In genomic region chr11:50176351-50176750, GRCm38 (mm10) we compare ENCODE assay signal across 21 mouse cellular contexts. TPM values are rescaled to one million over a fixed set of nuclear protein-coding genes. Genes with fewer than 3 reads are reported as not detected.
A peak's percentile ranks its signal among the peaks of the same experiment; 100 is the strongest.
DNase-seq lines count a peak whose midpoint lies in the region; ATAC-seq and TF ChIP-seq lines count a peak whose summit lies in the region.
"Had no signal": no experiment of that assay in that cellular context is flagged by ENCODE, and none has a peak within 500 bp of the region (broad histone marks: within the 10 kb centered on the region; RNA-seq: fewer than 3 reads in every experiment).

No protein-coding gene starts in this region.

- DNase-seq in cerebellum, adult 9-10 months, result peak; percentile 32
- DNase-seq in cerebellum, postnatal 36 days, result no peak
- DNase-seq in liver, result no peak
- DNase-seq in kidney, postnatal 10 days, result peak; percentile 59
- DNase-seq in liver, postnatal 0 days, result peak; percentile 52
- no peak for DNase-seq in right cerebral cortex, adult 18-20 months
- no peak for DNase-seq in heart, postnatal 14 days
- DNase-seq: adrenal gland, adult 8-10 months; cerebellum, adult 8-10 months; heart, postnatal 10 days; lung, embryonic 14.5 days; lung, postnatal 4 days; thymus, postnatal 25 days had no signal

- no peaks in the 10 kb centered on the region for H3K27me3 ChIP-seq in liver, embryonic 12.5 days (replicated peaks)
- H3K27me3 ChIP-seq in liver, postnatal 0 days (ENCODE audit: insufficient read depth, low read length), result no peaks in the 10 kb centered on the region
- H3K27me3 ChIP-seq: hindbrain, embryonic 15.5 days; intestine, embryonic 15.5 days; Patski had no signal

- H3K27ac ChIP-seq in liver, embryonic 12.5 days, result no peak overlapping the region
- no peak overlapping the region for H3K27ac ChIP-seq in liver, postnatal 0 days (ENCODE audit: low read depth)
- H3K27ac ChIP-seq: heart, embryonic 10.5 days; intestine, embryonic 15.5 days; limb, embryonic 10.5 days had no signal

- intact Hi-C loops in heart, postnatal 14 days (cut with DNase I), result loop anchor here (5.0 kb wide), 1 partner anchor 51 kb away; no protein-coding TSS in a partner anchor

- peak overlapping the region; percentile 82; the same call in 1 of the 2 replicates for H3K4me2 ChIP-seq in liver, embryonic 12.5 days
- no peak overlapping the region for H3K4me2 ChIP-seq in liver, postnatal 0 days (ENCODE audit: low read depth, low read length)
- H3K4me2 ChIP-seq: intestine, embryonic 15.5 days had no signal

- H3K9me3 ChIP-seq in liver, embryonic 12.5 days (replicated peaks), result no peaks in the 10 kb centered on the region
- H3K9me3 ChIP-seq in liver, postnatal 0 days (ENCODE audit: low read length), result no peaks in the 10 kb centered on the region
- H3K9me3 ChIP-seq: heart, embryonic 10.5 days; hindbrain, embryonic 15.5 days; intestine, embryonic 15.5 days; limb, embryonic 10.5 days had no signal

- peaks cover 26% of the 10 kb centered on the region for H3K36me3 ChIP-seq in liver, embryonic 12.5 days
- peaks cover under 1% of the 10 kb centered on the region; the same call in 1 of the 2 replicates for H3K36me3 ChIP-seq in liver, postnatal 0 days (replicated peaks; ENCODE audit: insufficient read depth, low read length)

- whole genome bisulfite sequencing in liver, embryonic 12.5 days (ENCODE audit: insufficient replicate concordance), result 75% methylated on average over 3 of the region's 3 CpGs
- WGBS in liver, postnatal 0 days (ENCODE audit: insufficient replicate concordance), result 67% methylated on average over 3 of the region's 3 CpGs

- H3K9ac ChIP-seq in liver, embryonic 12.5 days, result no peak overlapping the region
- H3K9ac ChIP-seq in liver, postnatal 0 days (replicated peaks), result no peak overlapping the region
- H3K9ac ChIP-seq: hindbrain, embryonic 15.5 days; intestine, embryonic 15.5 days; lung, embryonic 14.5 days had no signal

- no peak overlapping the region for H3K4me3 ChIP-seq in liver, embryonic 12.5 days
- H3K4me3 ChIP-seq in liver, postnatal 0 days (ENCODE audit: low read depth, low read length), result no peak overlapping the region
- H3K4me3 ChIP-seq: heart, embryonic 10.5 days; intestine, embryonic 15.5 days; left cerebral cortex, adult 2 months had no signal

- TF ChIP-seq EP300 in liver, postnatal 0 days (IDR thresholded peaks at IDR 0.05; ENCODE audit: low read depth), result no peak

- peaks cover 33% of the 10 kb centered on the region for H3K4me1 ChIP-seq in liver, embryonic 12.5 days
- H3K4me1 ChIP-seq in liver, postnatal 0 days (ENCODE audit: insufficient read depth), result peaks cover 30% of the 10 kb centered on the region

- no peak for TF ChIP-seq CTCF in liver, postnatal 0 days (IDR thresholded peaks at IDR 0.05; ENCODE audit: low read depth)

- no peak for ATAC-seq in liver, embryonic 12.5 days
- ATAC-seq in liver, postnatal 0 days, result no peak
- ATAC-seq: forebrain, embryonic 16.5 days; intestine, embryonic 15.5 days had no signal

RNA-seq across cellular contexts. Expression of gene Mrnip, which starts 2.1 kb away (rescaled TPM):
- polyA plus RNA-seq in liver, embryonic 12.5 days (2016; fragmentation: Nextera tagmentation; extraction: Ambion mirVana), result 8.6 and 8.7 TPM in 2 replicates
- polyA plus RNA-seq in liver, postnatal 0 days (2015; fragmentation: Nextera tagmentation; extraction: Ambion mirVana), result 5.0 and 5.1 TPM in 2 replicates
- total RNA-seq in heart, postnatal 14 days (2021), result 1 to 10 TPM; 3.4 to 4.3 TPM

RNA-seq across cellular contexts. Expression of gene Sqstm1, which starts 34.3 kb away (rescaled TPM):
- 143 and 152 TPM in 2 replicates for polyA plus RNA-seq in liver, embryonic 12.5 days (2016; fragmentation: Nextera tagmentation; extraction: Ambion mirVana)
- 154 and 172 TPM in 2 replicates for polyA plus RNA-seq in liver, postnatal 0 days (2015; fragmentation: Nextera tagmentation; extraction: Ambion mirVana)
- total RNA-seq in heart, postnatal 14 days (2021), result 100 to 1,000 TPM; 234 to 282 TPM

RNA-seq across cellular contexts. Expression of gene Mgat4b, which starts 34.3 kb away (rescaled TPM):
- polyA plus RNA-seq in liver, embryonic 12.5 days (2016; fragmentation: Nextera tagmentation; extraction: Ambion mirVana), result 29.1 and 30.7 TPM in 2 replicates
- polyA plus RNA-seq in liver, postnatal 0 days (2015; fragmentation: Nextera tagmentation; extraction: Ambion mirVana), result 17.2 and 18.6 TPM in 2 replicates
- total RNA-seq in heart, postnatal 14 days (2021), result 100 to 1,000 TPM in 1 of 2 experiments, 10 to 100 TPM in 1; 97.2 to 101 TPM

RNA-seq across cellular contexts. Expression of gene Tbc1d9b, which starts 45.2 kb away (rescaled TPM):
- 20.2 and 20.3 TPM in 2 replicates for polyA plus RNA-seq in liver, embryonic 12.5 days (2016; fragmentation: Nextera tagmentation; extraction: Ambion mirVana)
- 8.9 and 9.1 TPM in 2 replicates for polyA plus RNA-seq in liver, postnatal 0 days (2015; fragmentation: Nextera tagmentation; extraction: Ambion mirVana)
- total RNA-seq in heart, postnatal 14 days (2021), result 10 to 100 TPM; 41.8 to 43.4 TPM

Comparison
In these comparisons a context has a peak if more than half of its experiments do, and no peak if none do; other contexts are left out.
1. DNase-seq: peak in cerebellum, adult 9-10 months (single experiment), kidney, postnatal 10 days (single experiment) and liver, postnatal 0 days (single experiment); none in cerebellum, postnatal 36 days (0 of 2), liver (single experiment), right cerebral cortex, adult 18-20 months (single experiment) and heart, postnatal 14 days (0 of 2).